ENCODE assay signal across 31 mouse cellular contexts in genomic region chr8:70404212-70404611, GRCm38 (mm10). TPM values are rescaled to one million over a fixed set of nuclear protein-coding genes. Genes with fewer than 3 reads are reported as not detected.
DNase-seq lines count a peak whose midpoint lies in the region; ATAC-seq and TF ChIP-seq lines count a peak whose summit lies in the region.
"Had no signal": no experiment of that assay in that cellular context is flagged by ENCODE, and none has a peak within 500 bp of the region (broad histone marks: within the 10 kb centered on the region; RNA-seq: fewer than 3 reads in every experiment).

No protein-coding gene starts in this region.

- no peak for DNase-seq in gastrocnemius, adult 2 months
- DNase-seq in gastrocnemius, postnatal 14 days = no peak
- DNase-seq in liver, adult 2 months (ENCODE audit: extremely low read depth, low read depth, low spot score) = no peak
- DNase-seq in A20 (ENCODE audit: low read depth, low spot score) (peak; percentile 38), MEL (ENCODE audit: low read depth, low spot score) (peak; percentile 40)
- DNase-seq: adrenal gland, postnatal 14 days; cerebellum, adult 11-12 months; gastrocnemius, postnatal 25 days; heart, adult 11 months; heart, postnatal 4 days; kidney, adult 11 months; kidney, postnatal 36 days; layer of hippocampus, postnatal 36 days; left cerebral cortex, postnatal 4 days; lung, adult 18-20 months; lung, postnatal 10 days; right cerebral cortex, postnatal 14 days; thymus, postnatal 14 days had no signal

- no peak overlapping the region for H3K4me2 ChIP-seq in liver, embryonic 12.5 days
- H3K4me2 ChIP-seq: embryonic facial prominence, embryonic 13.5 days; heart, embryonic 12.5 days; hindbrain, embryonic 13.5 days; kidney, embryonic 15.5 days; midbrain, embryonic 11.5 days had no signal

- TF ChIP-seq POLR2A in liver, adult 2 months (IDR thresholded peaks at IDR 0.05; ENCODE audit: extremely low read depth, insufficient read depth, low read length) = no peak
- TF ChIP-seq POLR2A in MEL (IDR thresholded peaks at IDR 0.05; ENCODE audit: control insufficient read depth in 1 of 2, insufficient read depth in 1 of 2, low read depth in 1 of 2, low read length in 2 of 2, poor library complexity in 1 of 2) = no peak

- no peaks in the 10 kb centered on the region; the same call in 1 of the 2 replicates for H3K9me3 ChIP-seq in liver, embryonic 12.5 days (replicated peaks)
- H3K9me3 ChIP-seq in MEL (replicated peaks; ENCODE audit: insufficient read depth, low read length) = no peaks in the 10 kb centered on the region
- H3K9me3 ChIP-seq: embryonic facial prominence, embryonic 13.5 days; forebrain, embryonic 10.5 days; heart, embryonic 12.5 days; hindbrain, embryonic 13.5 days; kidney, embryonic 15.5 days had no signal

- no peaks in the 10 kb centered on the region for H3K79me2 ChIP-seq in liver, adult 2 months (ENCODE audit: control insufficient read depth, insufficient read depth, low read length)
- H3K79me2 ChIP-seq in MEL (ENCODE audit: control insufficient read depth, insufficient read depth, low read length, poor library complexity) = no peaks in the 10 kb centered on the region

- TF ChIP-seq CTCF in gastrocnemius, adult 2 months (IDR thresholded peaks at IDR 0.05) = 0 out of 2 replicates have a peak, but pooled peaks have one; percentile 6
- TF ChIP-seq CTCF in liver, adult 2 months (IDR thresholded peaks at IDR 0.05; ENCODE audit: low read depth, low read length) = 0 out of 2 replicates have a peak, but pooled peaks have one; percentile 1
- TF ChIP-seq CTCF in MEL (IDR thresholded peaks at IDR 0.05 in 2 of 3, conservative IDR thresholded peaks at IDR 0.05 in 1 of 3; ENCODE audit: control insufficient read depth in 1 of 3, insufficient read depth in 1 of 3, low read depth in 2 of 3, low read length in 3 of 3, poor library complexity in 1 of 3, severe bottlenecking in 1 of 3) = peak; percentile 28 to 46 (median 45); a peak in 5 of 6 replicates

- no peaks in the 10 kb centered on the region for H3K36me3 ChIP-seq in liver, adult 2 months (ENCODE audit: control insufficient read depth, insufficient read depth, low read length)
- H3K36me3 ChIP-seq in liver, embryonic 12.5 days = peaks cover 6% of the 10 kb centered on the region; the same call in 1 of the 2 replicates
- no peaks in the 10 kb centered on the region; a peak in 1 of 4 replicates for H3K36me3 ChIP-seq in MEL (ENCODE audit: control insufficient read depth in 1 of 2, insufficient read depth in 2 of 2, low read length in 2 of 2)

- peak; percentile 27 for TF ChIP-seq RAD21 in MEL (IDR thresholded peaks at IDR 0.05; ENCODE audit: low read depth, low read length)

- H3K4me3 ChIP-seq in gastrocnemius, adult 2 months = no peak overlapping the region
- no peak overlapping the region for H3K4me3 ChIP-seq in liver, adult 2 months (ENCODE audit: insufficient read depth, low read depth, low read length)
- H3K4me3 ChIP-seq in liver, embryonic 12.5 days = no peak overlapping the region
- H3K4me3 ChIP-seq in MEL (ENCODE audit: control insufficient read depth in 1 of 2, insufficient read depth in 1 of 2, low read depth in 2 of 2, low read length in 2 of 2) = no peak overlapping the region
- H3K4me3 ChIP-seq: embryonic facial prominence, embryonic 13.5 days; forebrain, embryonic 10.5 days; heart, embryonic 12.5 days; hindbrain, embryonic 13.5 days; kidney, embryonic 15.5 days had no signal

- 94% methylated on average over 3 of the region's 3 CpGs for WGBS in liver, adult 2 months
- WGBS in liver, embryonic 12.5 days (ENCODE audit: insufficient replicate concordance) = 77% methylated on average over 3 of the region's 3 CpGs

- no peak overlapping the region for H3K27ac ChIP-seq in gastrocnemius, adult 2 months
- H3K27ac ChIP-seq in liver, adult 2 months (replicated peaks; ENCODE audit: insufficient read depth, low read depth, low read length) = no peak overlapping the region
- no peak overlapping the region for H3K27ac ChIP-seq in liver, embryonic 12.5 days
- no peak overlapping the region for H3K27ac ChIP-seq in MEL (ENCODE audit: control insufficient read depth, low read depth, low read length)
- H3K27ac ChIP-seq: embryonic facial prominence, embryonic 13.5 days; forebrain, embryonic 10.5 days; hindbrain, embryonic 13.5 days; kidney, embryonic 15.5 days had no signal

- no peak overlapping the region for H3K9ac ChIP-seq in liver, adult 2 months (ENCODE audit: low read depth, low read length)
- no peak overlapping the region for H3K9ac ChIP-seq in liver, embryonic 12.5 days
- no peak overlapping the region for H3K9ac ChIP-seq in MEL (ENCODE audit: control insufficient read depth, low read depth, low read length, poor library complexity, severe bottlenecking)
- H3K9ac ChIP-seq: embryonic facial prominence, embryonic 13.5 days; heart, embryonic 12.5 days; hindbrain, embryonic 13.5 days; kidney, embryonic 15.5 days had no signal

- no peaks in the 10 kb centered on the region for H3K27me3 ChIP-seq in liver, adult 2 months (ENCODE audit: control insufficient read depth, insufficient read depth, low read length)
- no peaks in the 10 kb centered on the region for H3K27me3 ChIP-seq in liver, embryonic 12.5 days (replicated peaks)
- no peaks in the 10 kb centered on the region for H3K27me3 ChIP-seq in MEL (ENCODE audit: control insufficient read depth in 1 of 2, insufficient read depth in 2 of 2, low read length in 2 of 2)
- H3K27me3 ChIP-seq: embryonic facial prominence, embryonic 13.5 days; heart, embryonic 12.5 days; hindbrain, embryonic 13.5 days; kidney, embryonic 15.5 days; Patski had no signal

- no peak for TF ChIP-seq EP300 in MEL (IDR thresholded peaks at IDR 0.05; ENCODE audit: low read depth in 1 of 2, low read length in 2 of 2)

- ATAC-seq in liver, embryonic 12.5 days = no peak
- no peak for ATAC-seq in monocyte, adult 5-6 weeks (replicated peaks; ENCODE audit: insufficient number of reproducible peaks, low FRiP score, low TSS enrichment, poor library complexity, severe bottlenecking)
- ATAC-seq in cerebellum, adult (ENCODE audit: insufficient number of reproducible peaks, low FRiP score, low TSS enrichment) = no peak
- ATAC-seq: forebrain, embryonic 16.5 days; Patski had no signal

- H3K4me1 ChIP-seq in liver, adult 2 months (ENCODE audit: control insufficient read depth, insufficient read depth, low read length) = no peaks in the 10 kb centered on the region
- H3K4me1 ChIP-seq in liver, embryonic 12.5 days = peaks cover 34% of the 10 kb centered on the region
- no peaks in the 10 kb centered on the region for H3K4me1 ChIP-seq in MEL (ENCODE audit: control insufficient read depth in 1 of 2, insufficient read depth in 2 of 2, low read length in 2 of 2)

- intact Hi-C loops in gastrocnemius, adult 2 months (cut with DNase I) = no loop called here
- intact Hi-C loops in gastrocnemius, postnatal 14 days (cut with DNase I; ENCODE audit: low total_unique reads) = no loop called here

TF ChIP-seq in MEL, 35 proteins besides CTCF, POLR2A, EP300 and RAD21:
- no peak for TF ChIP-seq POLR2AphosphoS5 (IDR thresholded peaks at IDR 0.05; ENCODE audit: borderline replicate concordance, low read depth, low read length)
- TF ChIP-seq CHD1 (IDR thresholded peaks at IDR 0.05; ENCODE audit: low read depth, low read length) = no peak
- TF ChIP-seq SMC3 (IDR thresholded peaks at IDR 0.05; ENCODE audit: low read depth, low read length) = peak; percentile 42
- TF ChIP-seq ZC3H11A (IDR thresholded peaks at IDR 0.05; ENCODE audit: low read depth, low read length) = peak; percentile 12; the same call in 1 of the 2 replicates
- no peak for TF ChIP-seq POLR2AphosphoS2 (IDR thresholded peaks at IDR 0.05; ENCODE audit: low read length)

RNA-seq across cellular contexts. Expression of gene Comp, which starts 30.9 kb away (rescaled TPM):
- total RNA-seq in gastrocnemius, adult 2 months (2021) = 10 to 100 TPM in 1 of 2 experiments, 1 to 10 TPM in 1; 5.5 to 31.2 TPM
- 10 to 100 TPM; 18.6 to 19.6 TPM for total RNA-seq in gastrocnemius, postnatal 14 days (2021)
- not detected in 2 replicates for total RNA-seq in liver, adult 2 months (2014; rRNA removed)
- 0.24 TPM in 1 of 2 replicates, not detected in the other for polyA plus RNA-seq in liver, adult 2 months (2012; rRNA removed)
- polyA plus RNA-seq in liver, embryonic 12.5 days (2016; fragmentation: Nextera tagmentation; extraction: Ambion mirVana) = 0.27 and 0.63 TPM in 2 replicates
- total RNA-seq in MEL (2012; rRNA removed) = not detected in 2 replicates
- polyA plus RNA-seq in MEL (2012; ENCODE audit: insufficient read depth in 1 of 2, insufficient read length in 2 of 2, low read depth in 1 of 2, low replicate concordance in 2 of 2, missing spikeins in 1 of 2) = under 1 TPM in 1 of 2 experiments, not detected in 1; 0.54 TPM
- 0.11 to 4.1 TPM (median 0.19 TPM) in 3 replicates for total RNA-seq in monocyte, adult 5-6 weeks (2017)
- total RNA-seq: adrenal gland, postnatal 14 days; G1E; megakaryocyte progenitor cell, adult 5-6 weeks had no signal
- polyA plus RNA-seq: midbrain, embryonic 11.5 days had no signal

RNA-seq across cellular contexts. Expression of gene Crtc1, which starts 35.2 kb away (rescaled TPM):
- total RNA-seq in gastrocnemius, adult 2 months (2021) = 1 to 10 TPM; 8.9 to 9.5 TPM
- total RNA-seq in gastrocnemius, postnatal 14 days (2021) = 1 to 10 TPM; 6.4 to 7.4 TPM
- 1.2 and 1.9 TPM in 2 replicates for total RNA-seq in liver, adult 2 months (2014; rRNA removed)
- polyA plus RNA-seq in liver, adult 2 months (2012; rRNA removed) = 6.9 and 8.2 TPM in 2 replicates
- 6.6 and 6.9 TPM in 2 replicates for polyA plus RNA-seq in liver, embryonic 12.5 days (2016; fragmentation: Nextera tagmentation; extraction: Ambion mirVana)
- 3.0 and 3.3 TPM in 2 replicates for total RNA-seq in MEL (2012; rRNA removed)
- 10 to 100 TPM in 1 of 2 experiments, not detected in 1; 18.0 TPM for polyA plus RNA-seq in MEL (2012; ENCODE audit: insufficient read depth in 1 of 2, insufficient read length in 2 of 2, low read depth in 1 of 2, low replicate concordance in 2 of 2, missing spikeins in 1 of 2)
- 1.8 to 7.0 TPM (median 6.5 TPM) in 3 replicates for total RNA-seq in monocyte, adult 5-6 weeks (2017)

RNA-seq across cellular contexts. Expression of gene Upf1, which starts 51.1 kb away (rescaled TPM):
- 10 to 100 TPM; 28.1 to 35.1 TPM for total RNA-seq in gastrocnemius, adult 2 months (2021)
- total RNA-seq in gastrocnemius, postnatal 14 days (2021) = 10 to 100 TPM; 31.6 to 35.0 TPM
- total RNA-seq in liver, adult 2 months (2014; rRNA removed) = 19.0 and 26.3 TPM in 2 replicates
- polyA plus RNA-seq in liver, adult 2 months (2012; rRNA removed) = 20.3 and 22.3 TPM in 2 replicates
- 30.4 and 30.5 TPM in 2 replicates for polyA plus RNA-seq in liver, embryonic 12.5 days (2016; fragmentation: Nextera tagmentation; extraction: Ambion mirVana)
- total RNA-seq in MEL (2012; rRNA removed) = 55.4 and 56.3 TPM in 2 replicates
- 100 to 1,000 TPM in 1 of 2 experiments, 10 to 100 TPM in 1; 89.5 to 289 TPM for polyA plus RNA-seq in MEL (2012; ENCODE audit: insufficient read depth in 1 of 2, insufficient read length in 2 of 2, low read depth in 1 of 2, low replicate concordance in 2 of 2, missing spikeins in 1 of 2)
- 21.5 to 44.5 TPM (median 27.6 TPM) in 3 replicates for total RNA-seq in monocyte, adult 5-6 weeks (2017)

Comparison
In these comparisons a context has a peak if more than half of its experiments do, and no peak if none do; other contexts are left out.
1. DNase-seq: peak in A20 (single experiment) and MEL (single experiment); none in gastrocnemius, adult 2 months (single experiment), gastrocnemius, postnatal 14 days (single experiment) and liver, adult 2 months (single experiment).
2. Peak in every context shown above with its lines, with median percentiles within 50 percentile points of each other: CTCF ChIP-seq.